Mouse (Mus musculus) CH12.LX (cell line): ENCODE results near the gene Otud7a. TPM values are rescaled to one million over a fixed set of nuclear protein-coding genes. Genes with fewer than 3 reads are reported as not detected.

Experiments used
- DNase-seq: peaks from one replicate; pipeline ENCODE4 v3.0.0-alpha.2; 2013; ENCODE audit errors: extremely low read depth
- H3K27ac ChIP-seq: 2 replicates; pipeline ENCODE4 v1.5.1; 2012; ENCODE audit warnings: low read depth, mild to moderate bottlenecking, control low read depth, moderate library complexity; ENCODE audit not compliant: insufficient read depth
- H3K27me3 ChIP-seq: replicated peaks from 2 replicates; pipeline ENCODE3; 2012; ENCODE audit warnings: inconsistent platforms
- H3K36me3 ChIP-seq, 2 experiments: replicated peaks in 1 of 2; 2 replicates each; pipeline versions ENCODE3 to v1.6.1; 2012; ENCODE audit warnings: inconsistent platforms in 1 of 2, low read length in 1 of 2, mild to moderate bottlenecking in 1 of 2, mixed read lengths in 1 of 2, moderate library complexity in 1 of 2; ENCODE audit not compliant: control insufficient read depth in 1 of 2, insufficient read depth in 1 of 2
- H3K4me1 ChIP-seq, 2 experiments: 2 replicates each; pipeline ENCODE4 v1.6.1; 2012; ENCODE audit warnings: inconsistent platforms in 1 of 2, moderate library complexity in 1 of 2; ENCODE audit not compliant: insufficient read depth in 2 of 2, control insufficient read depth in 1 of 2
- H3K4me2 ChIP-seq: 2 replicates; pipeline ENCODE4 v1.6.1; 2012; ENCODE audit warnings: low read depth, mild to moderate bottlenecking, control low read depth; ENCODE audit not compliant: poor library complexity, insufficient read depth, severe bottlenecking
- H3K4me3 ChIP-seq, 3 experiments: fragments of 150-350 bp in 1 of 3; sonication (generic) in 1 of 3; replicated peaks in 1 of 3; 2 replicates each; pipeline versions ENCODE3 to v1.5.1; 2011 to 2012; ENCODE audit warnings: low read depth in 2 of 3, low read length in 2 of 3, mild to moderate bottlenecking in 2 of 3, moderate library complexity in 2 of 3, control low read depth in 1 of 3, improper control_type of control experiment in 1 of 3, inconsistent platforms in 1 of 3, mixed read lengths in 1 of 3; ENCODE audit not compliant: poor library complexity in 1 of 3
- H3K79me2 ChIP-seq: replicated peaks from 2 replicates; pipeline ENCODE4 v1.6.1; 2012; ENCODE audit warnings: mild to moderate bottlenecking, moderate library complexity; ENCODE audit not compliant: control insufficient read depth, poor library complexity, insufficient read depth, severe bottlenecking; ENCODE audit errors: extremely low read depth
- H3K9ac ChIP-seq: 2 replicates; pipeline ENCODE4 v1.6.1; 2012; ENCODE audit warnings: low read depth, mild to moderate bottlenecking, control low read depth, moderate library complexity; ENCODE audit not compliant: insufficient read depth
- H3K9me3 ChIP-seq: replicated peaks from 2 replicates; pipeline ENCODE3; 2012; ENCODE audit warnings: low read length, inconsistent platforms, mixed read lengths
- BHLHE40 ChIP-seq: IDR thresholded peaks from 2 replicates; pipeline ENCODE4 v1.6.1; 2011; ENCODE audit warnings: mild to moderate bottlenecking, low read depth, low read length, improper control_type of control experiment
- CHD1 ChIP-seq: IDR thresholded peaks from 2 replicates; pipeline ENCODE4 v1.6.1; 2012; ENCODE audit warnings: low read depth, low read length, improper control_type of control experiment, inconsistent platforms
- CTCF ChIP-seq, 2 experiments: IDR thresholded peaks in 1 of 2; conservative IDR thresholded peaks in 1 of 2; 2 replicates each; pipeline ENCODE4 v1.5.1; 2011 to 2012; ENCODE audit warnings: low read depth in 2 of 2, low read length in 2 of 2, improper control_type of control experiment in 1 of 2, inconsistent platforms in 1 of 2, mild to moderate bottlenecking in 1 of 2, moderate library complexity in 1 of 2
- E2F4 ChIP-seq: IDR thresholded peaks from 2 replicates; pipeline ENCODE4 v1.6.1; 2011; ENCODE audit warnings: low read depth, low read length, improper control_type of control experiment; ENCODE audit not compliant: insufficient replicate concordance
- ETS1 ChIP-seq: conservative IDR thresholded peaks from 2 replicates; pipeline ENCODE4 v1.6.1; 2012; ENCODE audit warnings: low read depth, mild to moderate bottlenecking, inconsistent platforms, low read length, improper control_type of control experiment, moderate library complexity
- HCFC1 ChIP-seq: IDR thresholded peaks from 2 replicates; pipeline ENCODE4 v1.6.1; 2012; ENCODE audit warnings: low read depth, mild to moderate bottlenecking, inconsistent platforms, low read length, improper control_type of control experiment
- IRF4 ChIP-seq: IDR thresholded peaks from 2 replicates; pipeline ENCODE4 v1.6.1; 2014; ENCODE audit warnings: low read depth, mild to moderate bottlenecking, inconsistent platforms, low read length, improper control_type of control experiment
- JUN ChIP-seq: IDR thresholded peaks from 2 replicates; pipeline ENCODE4 v1.6.1; 2011; ENCODE audit warnings: low read depth, mild to moderate bottlenecking, low read length, improper control_type of control experiment, moderate library complexity; ENCODE audit not compliant: insufficient read depth
- JUND ChIP-seq: conservative IDR thresholded peaks from 2 replicates; pipeline ENCODE4 v1.6.1; 2011; ENCODE audit warnings: low read depth, low read length, improper control_type of control experiment
- MAFK ChIP-seq: IDR thresholded peaks from 2 replicates; pipeline ENCODE4 v1.6.1; 2011; ENCODE audit warnings: low read length, improper control_type of control experiment; ENCODE audit not compliant: insufficient replicate concordance
- MAX ChIP-seq: IDR thresholded peaks from 2 replicates; pipeline ENCODE4 v1.6.1; 2011; ENCODE audit warnings: low read length, improper control_type of control experiment
- MAZ ChIP-seq: IDR thresholded peaks from 2 replicates; pipeline ENCODE4 v1.6.1; 2012; ENCODE audit warnings: low read depth, mild to moderate bottlenecking, inconsistent platforms, low read length, improper control_type of control experiment, moderate library complexity
- NELFE ChIP-seq: IDR thresholded peaks from 2 replicates; pipeline ENCODE4 v1.6.1; 2011; ENCODE audit warnings: low read depth, low read length, improper control_type of control experiment
- POLR2A ChIP-seq: IDR thresholded peaks from 2 replicates; pipeline ENCODE4 v1.6.1; 2011; ENCODE audit warnings: low read depth, mild to moderate bottlenecking, improper control_type of control experiment, low read length
- RAD21 ChIP-seq: IDR thresholded peaks from 2 replicates; pipeline ENCODE4 v1.6.1; 2011; ENCODE audit warnings: low read depth, mild to moderate bottlenecking, low read length, improper control_type of control experiment, moderate library complexity
- SIN3A ChIP-seq: IDR thresholded peaks from 2 replicates; pipeline ENCODE4 v1.6.1; 2012; ENCODE audit warnings: low read length, improper control_type of control experiment, inconsistent platforms
- TCF12 ChIP-seq: IDR thresholded peaks from 2 replicates; pipeline ENCODE4 v1.6.1; 2014; ENCODE audit warnings: low read depth, mild to moderate bottlenecking, inconsistent platforms, low read length, improper control_type of control experiment
- UBTF ChIP-seq: IDR thresholded peaks from 2 replicates; pipeline ENCODE4 v1.6.1; 2012; ENCODE audit warnings: low read depth, mild to moderate bottlenecking, inconsistent platforms, low read length, improper control_type of control experiment, moderate library complexity
- ZMIZ1 ChIP-seq: IDR thresholded peaks from 2 replicates; pipeline ENCODE4 v1.6.1; 2012; ENCODE audit warnings: low read depth, mild to moderate bottlenecking, inconsistent platforms, low read length, improper control_type of control experiment
- ZNF384 ChIP-seq: IDR thresholded peaks from 2 replicates; pipeline ENCODE4 v1.6.1; 2012; ENCODE audit warnings: low read depth, low read length, improper control_type of control experiment, inconsistent platforms
- dilution Hi-C: fragments of 300-500 bp; cut with MboI; formaldehyde crosslinking; loops from 2 replicates; pipeline ENCODE4 v1.14.3; 2020; ENCODE audit warnings: low sequenced_read_pairs; ENCODE audit not compliant: extremely low pct_unique_long_range_greater_than_20kb, extremely low pct_ligation_motif_present
- in situ Hi-C: fragments of 300-500 bp; cut with MboI; formaldehyde crosslinking; loops from 3 replicates; pipeline ENCODE4 v1.14.3; 2019; ENCODE audit warnings: low sequenced_read_pairs, low pct_ligation_motif_present, low pct_unique_long_range_greater_than_20kb, mixed read lengths
- polyA plus RNA-seq: library from polyadenylated mRNA; unstranded; fragments of >175 nt; gene quantifications from 2 replicates; pipeline ENCODE4 v1.2.1, GENCODE M21; 2012; ENCODE audit warnings: low read depth; ENCODE audit not compliant: insufficient read length
- total RNA-seq, 2 experiments: library from RNA; depleted of rRNA; stranded (reverse); fragments of 300-350 nt in 1 of 2; fragments of >200 nt in 1 of 2; gene quantifications; 2 replicates each; pipeline ENCODE4 v1.2.3; 2012 to 2014

The Otud7a gene
- total and polyA plus RNA-seq, 3 experiments = not detected

DNA sequence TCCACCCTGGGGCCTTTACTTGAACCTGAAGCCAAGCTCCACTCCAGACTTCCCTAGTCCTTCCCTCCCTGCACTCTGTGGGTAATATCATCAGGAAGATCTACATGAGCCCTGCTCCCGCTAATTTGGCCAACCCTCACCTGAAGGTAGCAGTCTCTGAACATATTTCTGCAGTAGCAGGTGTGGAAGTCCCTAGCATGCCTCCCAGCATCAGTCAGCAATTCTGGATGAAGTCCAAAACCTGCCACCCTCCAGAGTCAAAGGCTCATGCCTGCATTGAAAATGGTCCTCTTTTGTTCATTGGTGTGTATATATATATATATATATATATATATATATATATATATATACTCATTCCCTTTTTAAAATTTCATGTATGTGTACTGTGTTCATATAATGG lies 202.6 kb downstream of the Otud7a start:
- DNase-seq = no peak
- H3K4me2 ChIP-seq = no peak overlapping the region
- no peaks in the 10 kb centered on the region for H3K36me3 ChIP-seq
- no peaks in the 10 kb centered on the region for H3K9me3 ChIP-seq
- no peak overlapping the region for H3K27ac ChIP-seq
- no peak for TF ChIP-seq RAD21
- H3K9ac ChIP-seq = no peak overlapping the region
- no peak overlapping the region for H3K4me3 ChIP-seq
- in situ Hi-C loops (no loop called here), dilution Hi-C loops (no loop called here)
- no peaks in the 10 kb centered on the region for H3K4me1 ChIP-seq
- H3K79me2 ChIP-seq = no peaks in the 10 kb centered on the region
- H3K27me3 ChIP-seq = peaks cover 29% of the 10 kb centered on the region

DNA sequence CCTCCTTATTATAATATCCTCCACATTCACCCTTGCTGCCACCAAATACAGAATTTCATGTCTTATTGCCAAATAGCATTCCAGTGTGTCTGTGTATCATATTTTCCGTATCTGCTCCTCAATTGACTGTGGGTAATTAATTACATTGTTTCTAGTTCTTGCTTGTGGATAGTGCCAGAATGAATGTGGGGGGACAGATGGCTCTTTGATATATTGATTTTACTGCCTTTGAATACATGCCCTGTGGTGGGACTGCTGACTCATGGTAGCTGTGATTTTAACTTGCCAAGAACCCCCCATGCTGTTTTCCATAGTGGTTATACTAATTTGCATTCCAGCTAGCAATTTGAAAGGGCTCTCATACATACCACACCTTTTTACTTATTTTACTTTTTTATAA lies 215.7 kb downstream of the Otud7a start:
- Histone ChIP-seq H3K4me1 (peaks cover 2 to 6% of the 10 kb centered on the region in 2 experiments; a peak in 1 of 4 replicates), H3K79me2 (no peaks in the 10 kb centered on the region), H3K36me3 (no peaks in the 10 kb centered on the region), H3K27me3 (peaks cover 52% of the 10 kb centered on the region), H3K4me3 (no peak overlapping the region), H3K9me3 (peaks cover 5% of the 10 kb centered on the region), H3K27ac (no peak overlapping the region), H3K4me2 (no peak overlapping the region), H3K9ac (no peak overlapping the region)
- no peak for DNase-seq
- in situ Hi-C loops = loop anchor here (25.0 kb wide), 1 partner anchor 173 kb away; no protein-coding TSS in a partner anchor
- dilution Hi-C loops = no loop called here
- no peak for TF ChIP-seq ZNF384
- no peak for TF ChIP-seq CTCF (conservative IDR thresholded peaks at IDR 0.05 in 1 of 2, IDR thresholded peaks at IDR 0.05 in 1 of 2; ENCODE audit: low read depth in 2 of 2, low read length in 2 of 2)
- TF ChIP-seq ZMIZ1 = no peak
- TF ChIP-seq JUN = no peak
- no peak for TF ChIP-seq MAX
- TF ChIP-seq E2F4 = no peak
- no peak for TF ChIP-seq BHLHE40
- no peak for TF ChIP-seq JUND
- TF ChIP-seq MAFK = no peak
- TF ChIP-seq SIN3A = no peak
- TF ChIP-seq TCF12 = no peak
- TF ChIP-seq UBTF = no peak
- no peak for TF ChIP-seq HCFC1
- TF ChIP-seq POLR2A = no peak
- TF ChIP-seq MAZ = no peak
- no peak for TF ChIP-seq ETS1
- TF ChIP-seq RAD21 = no peak
- TF ChIP-seq NELFE = no peak
- no peak for TF ChIP-seq IRF4
- no peak for TF ChIP-seq CHD1
